In the genomic region with DNA sequence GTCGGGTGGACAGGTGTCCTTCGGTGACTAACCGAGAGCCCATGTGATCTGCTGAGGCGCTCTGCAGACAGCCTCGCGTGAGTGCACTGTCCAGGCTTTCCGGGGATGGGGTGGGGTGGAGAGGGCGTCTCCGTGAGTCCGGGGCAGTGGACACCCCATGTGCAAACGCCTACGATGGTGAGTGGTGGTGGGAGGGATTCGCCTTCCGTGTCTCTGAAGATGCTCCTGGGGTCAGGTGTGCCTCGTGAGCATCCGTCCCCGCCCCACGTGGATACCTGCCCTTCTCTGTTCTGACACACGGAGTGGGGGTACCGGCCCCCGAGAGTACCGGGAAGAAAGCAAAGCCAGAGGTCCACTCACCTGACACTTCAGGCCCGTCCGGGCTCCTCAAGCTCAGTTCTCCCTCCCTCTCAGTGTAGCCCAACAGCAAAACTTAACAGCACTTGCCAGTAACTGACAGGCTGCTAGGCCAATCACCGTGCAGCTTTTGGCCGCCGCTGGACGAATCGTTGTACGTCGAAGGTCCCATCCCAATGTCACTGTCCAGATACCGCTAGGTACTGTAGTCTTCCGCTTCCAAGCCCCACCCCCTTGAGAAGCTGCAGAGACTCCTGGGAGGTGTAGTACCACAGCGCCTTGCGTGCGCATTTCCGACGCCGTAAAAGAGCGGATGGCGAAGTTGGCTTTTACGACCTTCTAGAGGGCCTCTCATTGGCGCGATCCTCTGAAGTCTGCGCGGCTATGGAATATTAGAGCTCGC, we compare ENCODE assay signal across 8 mouse cellular contexts. TPM values are rescaled to one million over a fixed set of nuclear protein-coding genes. Genes with fewer than 3 reads are reported as not detected.
A peak's percentile ranks its signal among the peaks of the same experiment; 100 is the strongest.
DNase-seq lines count a peak whose midpoint lies in the region; ATAC-seq lines count a peak whose summit lies in the region.

Slc25a19 (minus strand) TSS at position 591 of the 760 bp plus-strand sequence.

- no peaks in the 10 kb centered on the region for H3K27me3 ChIP-seq in hindbrain, embryonic 14.5 days (ENCODE audit: control insufficient read depth, insufficient read depth, low read length)

- no peaks in the 10 kb centered on the region for H3K9me3 ChIP-seq in hindbrain, embryonic 14.5 days (ENCODE audit: control insufficient read depth, low read length)

- ATAC-seq in hindbrain, embryonic 14.5 days (ENCODE audit: low FRiP score) = peak; percentile 99

- peaks cover 14% of the 10 kb centered on the region; the same call in 1 of the 2 replicates for H3K4me1 ChIP-seq in hindbrain, embryonic 14.5 days (replicated peaks; ENCODE audit: control insufficient read depth, insufficient read depth, low read length)

- peaks cover 9% of the 10 kb centered on the region for H3K36me3 ChIP-seq in hindbrain, embryonic 14.5 days (replicated peaks; ENCODE audit: control insufficient read depth, insufficient read depth)

- DNase-seq in R1 (ENCODE audit: low read depth, low spot score) = peak; percentile 100
- peak; percentile 100 for DNase-seq in cerebellum, postnatal 25 days
- DNase-seq in frontal cortex, postnatal 25 days (ENCODE audit: low spot score in 2 of 2) = peak; percentile 98 to 99
- peak; percentile 98 for DNase-seq in hindbrain, embryonic 14.5 days (ENCODE audit: low spot score)
- DNase-seq in layer of hippocampus, postnatal 36 days = peak; percentile 99
- peak; percentile 100 for DNase-seq in lung, postnatal 36 days
- peak; percentile 100 for DNase-seq in retina, postnatal 1 day
- DNase-seq in urinary bladder, adult 18-20 months (ENCODE audit: low spot score in 2 of 2) = peak; percentile 96 to 99

- peak within 1 kb of the TSS; percentile 87 for H3K4me2 ChIP-seq in hindbrain, embryonic 14.5 days (replicated peaks)

- under 1% methylated on average over 47 of the region's 47 CpGs for WGBS in hindbrain, embryonic 14.5 days

- peak within 1 kb of the TSS; percentile 79 for H3K9ac ChIP-seq in hindbrain, embryonic 14.5 days

- no peak within 1 kb of the TSS for H3K27ac ChIP-seq in hindbrain, embryonic 14.5 days

- H3K4me3 ChIP-seq in hindbrain, embryonic 14.5 days (replicated peaks; ENCODE audit: low read length) = peak within 1 kb of the TSS; percentile 75

RNA-seq across cellular contexts. Expression of gene Slc25a19, which starts in this region (rescaled TPM):
- polyA plus RNA-seq in hindbrain, embryonic 14.5 days (2014; fragmentation: Nextera tagmentation; extraction: Ambion mirVana) = 37.8 and 42.3 TPM in 2 replicates
- total RNA-seq in layer of hippocampus, postnatal 36 days (2021) = 10 to 100 TPM; 64.0 to 66.0 TPM
